Mouse (Mus musculus) monocyte, adult 2 months (primary cell): ENCODE results near the gene Csn1s1.

Source experiments
- DNase-seq, 2 experiments: peaks; one replicate each; pipeline ENCODE4 v3.0.0; 2022; ENCODE audit warnings: low spot score in 2 of 2, low read depth in 1 of 2

The Csn1s1 gene

DNA sequence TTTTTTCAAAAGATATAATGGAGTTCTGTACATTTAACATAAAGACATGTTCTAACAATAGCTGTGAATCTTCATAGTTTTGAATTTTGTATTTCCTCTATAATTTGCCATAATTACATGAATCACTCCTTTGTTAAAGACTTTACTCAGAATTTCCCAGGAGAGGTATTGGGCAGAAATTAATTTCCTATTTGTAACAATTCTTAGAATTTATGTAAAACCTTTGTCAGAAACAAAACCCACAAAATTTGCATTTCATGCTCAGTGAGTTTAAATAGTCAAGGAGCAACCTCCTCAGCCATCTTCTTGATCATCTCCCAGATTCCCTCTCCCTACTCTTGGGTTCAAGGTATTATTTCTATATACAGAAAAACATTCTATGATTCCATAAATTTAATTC, at the start of gene Csn1s1:
TSS of gene Csn1s1 (plus strand) at position 301 of the 400 bp plus-strand sequence.
- no peak for DNase-seq

DNA sequence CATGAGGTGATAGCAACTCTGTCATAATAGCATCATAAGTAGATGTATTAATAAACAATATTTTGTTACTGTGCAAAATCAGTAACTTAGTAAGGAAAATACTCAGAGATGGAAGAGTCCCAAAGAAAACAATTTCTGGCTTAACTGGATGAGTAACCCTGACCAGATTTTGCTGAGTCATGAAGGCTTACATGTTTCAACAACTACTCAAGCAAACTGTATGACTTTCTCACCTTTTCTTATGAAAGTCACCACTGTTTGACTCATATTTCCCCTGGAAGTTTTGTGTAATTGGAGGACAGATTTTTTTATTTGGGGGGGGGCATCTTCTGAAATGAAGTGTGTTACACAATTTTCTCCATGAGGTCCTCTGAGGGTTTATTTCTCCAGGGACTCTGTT, 43.3 kb upstream of the Csn1s1 start:
- no peak for DNase-seq

DNA sequence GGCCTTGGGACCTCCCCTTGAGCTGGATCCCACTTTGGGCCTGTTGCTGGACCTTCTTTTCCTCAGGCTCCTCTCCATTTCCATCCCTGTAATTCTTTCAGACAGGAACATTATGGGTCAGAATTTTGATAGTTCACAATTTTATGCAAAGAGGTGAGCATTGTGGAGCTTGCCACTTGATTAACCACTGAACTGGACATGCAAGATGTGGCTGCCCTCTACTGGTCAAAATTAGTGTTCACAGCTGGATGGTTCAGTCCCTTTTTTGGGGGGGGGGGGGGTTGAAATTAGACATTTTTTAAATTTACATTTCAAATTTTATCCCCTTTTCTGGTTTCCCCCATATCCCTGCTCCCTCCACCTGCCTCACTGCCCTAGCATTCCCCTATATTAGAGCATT, 23.2 kb upstream of the Csn1s1 start:
- no peak for DNase-seq

DNA sequence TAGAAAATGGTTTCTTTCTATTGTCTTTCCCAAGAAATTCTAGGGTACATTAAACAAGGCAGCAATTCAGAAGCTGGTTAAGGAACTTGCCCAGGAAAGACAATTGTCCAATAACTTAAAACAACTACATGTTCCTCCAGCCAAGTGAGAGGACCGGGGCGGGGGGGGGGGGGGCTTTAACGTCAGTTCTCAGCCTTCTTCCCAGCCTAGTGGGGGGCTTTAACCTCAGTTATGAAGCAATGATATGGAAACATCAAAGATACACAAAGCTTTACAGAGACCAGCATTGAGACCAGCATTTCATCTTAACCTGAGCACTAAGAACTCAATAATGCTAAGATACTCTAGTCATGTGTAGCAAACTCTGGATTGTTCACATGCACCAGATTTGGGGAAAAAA, 33.5 kb downstream of the Csn1s1 start, which contains the start of gene Csn2:
TSS of gene Csn2 (minus strand) at position 101 of the 400 bp plus-strand sequence.
- DNase-seq = no peak

DNA sequence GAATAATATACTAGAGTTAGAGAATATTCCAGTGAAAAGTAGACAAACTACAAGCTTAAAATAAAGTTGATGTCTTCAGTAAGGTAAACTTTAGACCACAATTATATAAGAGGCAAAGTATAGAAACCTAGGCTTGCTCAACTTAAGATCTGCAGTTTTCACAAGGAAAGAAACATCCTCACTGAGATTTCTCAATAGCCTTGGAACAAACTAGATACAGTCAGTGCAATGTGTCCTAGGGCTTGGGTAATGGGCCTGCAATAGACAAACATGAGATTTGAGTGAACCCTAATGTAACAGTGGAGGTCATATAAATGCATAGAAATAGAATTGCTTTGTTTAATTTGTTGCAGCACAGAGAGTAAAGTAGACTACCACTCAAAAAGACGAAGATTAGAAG, 39.9 kb downstream of the Csn1s1 start:
- no peak for DNase-seq
